Mouse (Mus musculus): ENCODE measurements around the gene Tkfc. TPM values are rescaled to one million over a fixed set of nuclear protein-coding genes. Genes with fewer than 3 reads are reported as not detected.
A peak's percentile ranks its signal among the peaks of the same experiment; 100 is the strongest.

The Tkfc gene
- 26.1 and 29.7 TPM in 2 replicates for polyA plus RNA-seq (2014; fragmentation: Nextera tagmentation; extraction: Ambion mirVana)

DNA sequence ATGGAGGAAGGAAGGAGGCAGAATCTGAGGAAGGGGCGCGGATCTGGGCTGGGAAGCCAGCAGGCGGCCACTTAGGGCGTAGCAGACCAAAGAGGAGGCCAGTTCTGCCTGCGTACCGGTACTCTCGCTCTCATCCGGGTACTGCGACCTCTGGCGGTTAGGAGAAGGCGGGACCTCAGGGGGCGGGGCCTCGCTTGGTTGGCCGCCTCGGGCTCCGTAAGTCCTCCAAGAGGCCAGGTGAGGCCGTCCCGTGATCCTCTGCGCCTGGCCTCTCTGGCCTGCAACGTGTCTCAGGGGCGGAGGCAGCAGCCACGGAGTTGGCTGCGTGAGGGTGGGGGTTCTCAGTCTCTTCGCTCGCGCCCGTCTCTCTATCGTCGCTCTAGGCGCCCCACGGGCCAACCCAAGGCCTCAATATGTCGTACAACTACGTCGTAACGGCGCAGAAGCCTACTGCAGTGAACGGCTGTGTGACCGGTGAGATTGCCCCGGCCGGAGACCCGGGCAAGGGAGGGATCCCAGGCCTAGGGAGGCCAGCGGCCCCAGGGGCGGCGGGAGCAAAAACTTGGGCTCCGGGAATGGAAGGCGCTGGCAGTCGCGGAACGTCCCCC lies at the start of gene Tkfc, which contains the start of gene Ddb1:
TSS of gene Tkfc (minus strand) at position 362 of the 608 bp plus-strand sequence.
TSS of gene Ddb1 (plus strand) at position 35 of the 608 bp plus-strand sequence.
- WGBS = under 1% methylated on average over 49 of the region's 49 CpGs
- peaks cover 12% of the 10 kb centered on the region for H3K4me1 ChIP-seq (replicated peaks; ENCODE audit: control insufficient read depth, insufficient read depth, low read length)

DNA sequence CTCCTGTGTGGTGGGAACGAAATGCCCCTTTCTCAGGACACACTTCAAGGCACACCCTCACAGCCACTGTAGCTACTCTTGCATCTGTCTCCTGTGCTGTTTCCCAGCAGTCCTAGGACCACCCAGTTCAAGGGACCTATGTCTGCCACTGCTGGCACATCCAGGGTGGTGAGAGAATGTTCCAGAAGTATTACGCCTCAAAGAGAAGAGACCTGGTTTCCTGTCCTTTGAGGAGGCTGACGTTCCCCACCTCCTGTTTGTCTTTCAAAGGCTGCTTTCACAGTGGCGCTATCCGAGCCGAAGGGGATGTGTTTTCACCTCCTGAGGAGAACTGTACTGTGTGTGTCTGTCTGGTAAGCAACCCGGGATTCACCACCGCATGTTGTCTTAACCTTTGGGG lies 42.7 kb upstream of the Tkfc start:
- Histone ChIP-seq H3K36me3 (ENCODE audit: control insufficient read depth, insufficient read depth, low read length) (no peaks in the 10 kb centered on the region), H3K4me3 (ENCODE audit: low read depth, low read length) (no peak overlapping the region), H3K9ac (ENCODE audit: low read length) (no peak overlapping the region), H3K9me3 (ENCODE audit: control insufficient read depth, low read length) (no peaks in the 10 kb centered on the region), H3K27ac (ENCODE audit: low read depth, low read length) (no peak overlapping the region), H3K4me1 (replicated peaks; ENCODE audit: control insufficient read depth, insufficient read depth, low read length) (no peaks in the 10 kb centered on the region), H3K27me3 (ENCODE audit: control insufficient read depth, insufficient read depth, low read length) (no peaks in the 10 kb centered on the region), H3K4me2 (ENCODE audit: low read depth, low read length, severe bottlenecking) (no peak overlapping the region)
- 86% methylated on average over 8 of the region's 8 CpGs for WGBS
- DNase-seq (ENCODE audit: low spot score) = no peak
- no peak for ATAC-seq (replicated peaks; ENCODE audit: low FRiP score)

More for the DNA sequence above, at the start of gene Tkfc, which contains the start of gene Ddb1:
- H3K27me3 ChIP-seq (ENCODE audit: control insufficient read depth, insufficient read depth, low read length) = no peaks in the 10 kb centered on the region
- peak within 1 kb of the TSS; percentile 85 for H3K27ac ChIP-seq (ENCODE audit: low read depth, low read length)
- peak within 1 kb of the TSS; percentile 96 for H3K9ac ChIP-seq (ENCODE audit: low read length)
- ATAC-seq (replicated peaks; ENCODE audit: low FRiP score) = peak; percentile 96
- no peaks in the 10 kb centered on the region for H3K9me3 ChIP-seq (ENCODE audit: control insufficient read depth, low read length)
- H3K4me2 ChIP-seq (ENCODE audit: low read depth, low read length, severe bottlenecking) = peak within 1 kb of the TSS; percentile 76
- peak; percentile 99 for DNase-seq (ENCODE audit: low spot score)
- peaks cover 13% of the 10 kb centered on the region; the same call in 1 of the 2 replicates for H3K36me3 ChIP-seq (ENCODE audit: control insufficient read depth, insufficient read depth, low read length)
- peak within 1 kb of the TSS; percentile 96 for H3K4me3 ChIP-seq (ENCODE audit: low read depth, low read length)

DNA sequence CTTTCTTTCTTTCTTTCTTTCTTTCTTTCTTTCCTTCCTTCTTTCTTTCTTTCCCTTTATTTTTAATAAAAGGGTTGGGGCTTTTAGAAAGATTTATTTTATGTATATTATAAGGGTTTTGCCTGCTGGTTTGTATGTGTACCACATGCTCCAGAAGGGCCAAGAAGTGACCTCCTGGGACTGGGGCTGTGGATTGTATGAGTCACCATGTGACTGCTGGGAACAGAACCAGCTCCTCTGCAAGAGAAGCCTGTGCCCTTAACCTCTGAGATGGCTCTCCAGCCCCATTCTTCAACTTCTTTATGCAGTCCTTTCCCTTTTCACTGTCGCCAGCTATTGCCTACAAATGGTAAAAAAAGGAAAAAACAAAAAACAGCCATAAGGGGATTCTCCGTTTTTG lies 40.2 kb upstream of the Tkfc start:
- 95% methylated on average over 2 of the region's 2 CpGs for WGBS
- Histone ChIP-seq H3K9ac (ENCODE audit: low read length) (no peak overlapping the region), H3K9me3 (ENCODE audit: control insufficient read depth, low read length) (no peaks in the 10 kb centered on the region), H3K36me3 (ENCODE audit: control insufficient read depth, insufficient read depth, low read length) (no peaks in the 10 kb centered on the region), H3K27me3 (ENCODE audit: control insufficient read depth, insufficient read depth, low read length) (no peaks in the 10 kb centered on the region), H3K4me1 (replicated peaks; ENCODE audit: control insufficient read depth, insufficient read depth, low read length) (no peaks in the 10 kb centered on the region), H3K4me3 (ENCODE audit: low read depth, low read length) (no peak overlapping the region), H3K4me2 (ENCODE audit: low read depth, low read length, severe bottlenecking) (no peak overlapping the region), H3K27ac (ENCODE audit: low read depth, low read length) (no peak overlapping the region)
- DNase-seq (ENCODE audit: low spot score) = no peak
- no peak for ATAC-seq (replicated peaks; ENCODE audit: low FRiP score)

DNA sequence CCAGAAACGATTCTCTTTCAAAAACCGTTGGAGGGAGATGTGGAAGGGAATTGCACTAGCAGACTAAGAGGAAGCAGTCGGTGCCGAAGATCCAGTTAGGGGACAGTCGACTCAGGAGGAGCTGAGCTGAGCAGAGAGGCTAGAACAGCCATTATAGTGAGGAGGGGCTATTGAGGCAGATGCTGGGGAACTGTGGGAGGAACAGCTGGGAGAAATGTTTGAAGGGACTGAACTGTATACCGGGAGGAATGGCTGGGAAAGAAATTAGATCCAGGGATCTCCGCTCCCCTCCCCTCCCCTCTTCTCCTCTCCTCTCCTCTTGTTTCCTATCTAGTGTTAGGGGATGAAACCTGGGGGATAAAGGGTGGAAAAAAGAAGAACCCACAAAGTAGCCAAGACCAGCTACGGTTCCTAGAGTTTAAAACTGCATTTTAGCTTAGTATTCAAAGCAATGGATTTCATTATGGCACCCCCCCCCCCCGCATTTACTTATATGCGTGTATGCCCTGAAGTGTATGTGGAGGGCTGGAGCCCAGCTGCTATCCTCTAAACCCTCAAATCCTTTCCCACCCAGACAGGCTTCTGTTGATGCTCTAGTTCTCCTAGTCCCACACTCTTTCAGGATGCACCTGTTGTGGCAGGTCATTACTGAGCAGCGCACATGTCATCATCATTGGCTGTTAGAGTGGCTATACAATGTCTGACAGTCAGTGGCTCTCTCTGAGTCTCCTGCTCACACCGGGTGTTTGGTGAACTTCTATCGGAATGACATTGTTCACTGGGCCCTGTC lies 35.3 kb upstream of the Tkfc start:
- Histone ChIP-seq H3K36me3 (ENCODE audit: control insufficient read depth, insufficient read depth, low read length) (no peaks in the 10 kb centered on the region), H3K4me2 (ENCODE audit: low read depth, low read length, severe bottlenecking) (no peak overlapping the region), H3K4me3 (ENCODE audit: low read depth, low read length) (no peak overlapping the region), H3K27ac (ENCODE audit: low read depth, low read length) (no peak overlapping the region), H3K9me3 (ENCODE audit: control insufficient read depth, low read length) (no peaks in the 10 kb centered on the region), H3K27me3 (ENCODE audit: control insufficient read depth, insufficient read depth, low read length) (no peaks in the 10 kb centered on the region), H3K4me1 (replicated peaks; ENCODE audit: control insufficient read depth, insufficient read depth, low read length) (no peaks in the 10 kb centered on the region), H3K9ac (ENCODE audit: low read length) (no peak overlapping the region)
- no peak for ATAC-seq (replicated peaks; ENCODE audit: low FRiP score)
- peak; percentile 45 for DNase-seq (ENCODE audit: low spot score)
- 51% methylated on average over 13 of the region's 13 CpGs for WGBS

DNA sequence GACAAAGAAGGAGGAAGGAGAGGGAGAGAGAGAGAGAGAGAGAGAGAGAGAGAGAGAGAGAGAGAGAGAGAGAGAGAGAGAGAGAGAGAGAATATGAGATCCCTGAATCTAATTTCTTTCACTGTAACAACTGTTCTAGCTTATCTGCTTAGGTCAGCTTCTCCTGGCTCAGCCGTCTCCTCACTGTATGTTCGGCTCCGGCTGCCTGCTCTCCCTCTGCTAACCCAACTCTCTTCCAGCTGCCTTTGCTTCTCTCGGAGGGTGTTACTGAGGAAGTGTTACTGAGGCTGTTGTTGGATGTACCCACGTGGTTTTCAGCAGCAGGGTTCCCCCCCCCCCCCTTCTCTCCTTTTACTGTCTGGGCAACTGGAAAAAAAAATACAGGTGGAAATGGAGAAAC lies 34.6 kb upstream of the Tkfc start:
- Histone ChIP-seq H3K9me3 (ENCODE audit: control insufficient read depth, low read length) (no peaks in the 10 kb centered on the region), H3K9ac (ENCODE audit: low read length) (no peak overlapping the region), H3K27ac (ENCODE audit: low read depth, low read length) (no peak overlapping the region), H3K4me2 (ENCODE audit: low read depth, low read length, severe bottlenecking) (no peak overlapping the region), H3K4me1 (replicated peaks; ENCODE audit: control insufficient read depth, insufficient read depth, low read length) (no peaks in the 10 kb centered on the region), H3K27me3 (ENCODE audit: control insufficient read depth, insufficient read depth, low read length) (no peaks in the 10 kb centered on the region), H3K4me3 (ENCODE audit: low read depth, low read length) (no peak overlapping the region), H3K36me3 (ENCODE audit: control insufficient read depth, insufficient read depth, low read length) (no peaks in the 10 kb centered on the region)
- no peak for DNase-seq (ENCODE audit: low spot score)
- no peak for ATAC-seq (replicated peaks; ENCODE audit: low FRiP score)
- 30% methylated on average over 5 of the region's 5 CpGs for WGBS

DNA sequence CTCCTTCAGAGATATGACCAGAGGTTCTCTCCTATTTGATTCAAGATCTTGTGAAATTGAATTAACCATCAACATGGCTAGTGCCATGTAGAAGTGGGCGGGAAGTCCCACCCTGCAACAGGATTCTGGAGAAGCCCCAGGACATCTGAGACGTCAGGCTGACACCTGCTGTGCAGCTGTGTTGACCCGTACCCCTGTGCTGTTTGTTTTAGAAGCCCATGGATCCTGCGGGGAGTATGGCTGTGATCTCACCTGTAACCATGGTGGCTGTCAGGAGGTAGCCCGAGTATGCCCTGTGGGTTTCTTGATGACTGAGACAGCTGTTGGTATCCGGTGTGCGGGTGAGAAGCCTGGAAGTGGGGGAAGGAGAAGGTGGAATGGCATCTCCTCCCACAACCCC lies 32.4 kb upstream of the Tkfc start:
- Histone ChIP-seq H3K4me3 (ENCODE audit: low read depth, low read length) (no peak overlapping the region), H3K36me3 (ENCODE audit: control insufficient read depth, insufficient read depth, low read length) (no peaks in the 10 kb centered on the region), H3K9ac (ENCODE audit: low read length) (no peak overlapping the region), H3K4me2 (ENCODE audit: low read depth, low read length, severe bottlenecking) (no peak overlapping the region), H3K27ac (ENCODE audit: low read depth, low read length) (no peak overlapping the region), H3K27me3 (ENCODE audit: control insufficient read depth, insufficient read depth, low read length) (no peaks in the 10 kb centered on the region), H3K4me1 (replicated peaks; ENCODE audit: control insufficient read depth, insufficient read depth, low read length) (peaks cover 4% of the 10 kb centered on the region; the same call in 1 of the 2 replicates), H3K9me3 (ENCODE audit: control insufficient read depth, low read length) (no peaks in the 10 kb centered on the region)
- WGBS = 72% methylated on average over 7 of the region's 7 CpGs
- ATAC-seq (replicated peaks; ENCODE audit: low FRiP score) (no peak), DNase-seq (ENCODE audit: low spot score) (no peak)

DNA sequence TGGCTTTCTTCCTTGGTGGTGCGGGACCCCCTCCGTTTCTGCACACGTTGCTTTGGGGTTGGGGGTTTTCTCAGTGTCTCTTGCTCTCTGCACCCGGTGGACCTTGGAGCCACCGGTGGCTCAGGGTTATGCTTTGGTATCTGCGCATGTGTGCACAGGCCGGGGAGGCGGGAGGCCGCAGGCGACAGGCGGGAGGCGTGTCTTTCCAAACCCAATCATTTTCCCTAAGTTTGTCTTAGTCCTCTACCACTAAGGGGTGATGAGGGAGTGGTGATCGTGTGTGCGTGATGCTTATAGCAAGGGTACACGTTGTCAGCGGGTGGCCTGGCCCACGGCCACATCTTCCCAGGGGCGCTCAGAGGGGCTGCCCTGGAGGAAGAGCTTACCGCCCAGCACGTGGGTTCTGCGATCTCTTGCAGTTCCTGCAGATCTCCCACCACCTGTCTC lies 29.4 kb upstream of the Tkfc start:
- Histone ChIP-seq H3K36me3 (ENCODE audit: control insufficient read depth, insufficient read depth, low read length) (peaks cover under 1% of the 10 kb centered on the region; the same call in 1 of the 2 replicates), H3K4me2 (ENCODE audit: low read depth, low read length, severe bottlenecking) (peak overlapping the region; percentile 89), H3K4me1 (replicated peaks; ENCODE audit: control insufficient read depth, insufficient read depth, low read length) (peaks cover 4% of the 10 kb centered on the region; the same call in 1 of the 2 replicates), H3K4me3 (ENCODE audit: low read depth, low read length) (peak overlapping the region; percentile 34), H3K9me3 (ENCODE audit: control insufficient read depth, low read length) (no peaks in the 10 kb centered on the region), H3K27ac (ENCODE audit: low read depth, low read length) (no peak overlapping the region), H3K27me3 (ENCODE audit: control insufficient read depth, insufficient read depth, low read length) (no peaks in the 10 kb centered on the region), H3K9ac (ENCODE audit: low read length) (peak overlapping the region; percentile 60)
- ATAC-seq (replicated peaks; ENCODE audit: low FRiP score) (peak; percentile 81), DNase-seq (ENCODE audit: low spot score) (peak; percentile 78)
- 2% methylated on average over 21 of the region's 21 CpGs for WGBS

DNA sequence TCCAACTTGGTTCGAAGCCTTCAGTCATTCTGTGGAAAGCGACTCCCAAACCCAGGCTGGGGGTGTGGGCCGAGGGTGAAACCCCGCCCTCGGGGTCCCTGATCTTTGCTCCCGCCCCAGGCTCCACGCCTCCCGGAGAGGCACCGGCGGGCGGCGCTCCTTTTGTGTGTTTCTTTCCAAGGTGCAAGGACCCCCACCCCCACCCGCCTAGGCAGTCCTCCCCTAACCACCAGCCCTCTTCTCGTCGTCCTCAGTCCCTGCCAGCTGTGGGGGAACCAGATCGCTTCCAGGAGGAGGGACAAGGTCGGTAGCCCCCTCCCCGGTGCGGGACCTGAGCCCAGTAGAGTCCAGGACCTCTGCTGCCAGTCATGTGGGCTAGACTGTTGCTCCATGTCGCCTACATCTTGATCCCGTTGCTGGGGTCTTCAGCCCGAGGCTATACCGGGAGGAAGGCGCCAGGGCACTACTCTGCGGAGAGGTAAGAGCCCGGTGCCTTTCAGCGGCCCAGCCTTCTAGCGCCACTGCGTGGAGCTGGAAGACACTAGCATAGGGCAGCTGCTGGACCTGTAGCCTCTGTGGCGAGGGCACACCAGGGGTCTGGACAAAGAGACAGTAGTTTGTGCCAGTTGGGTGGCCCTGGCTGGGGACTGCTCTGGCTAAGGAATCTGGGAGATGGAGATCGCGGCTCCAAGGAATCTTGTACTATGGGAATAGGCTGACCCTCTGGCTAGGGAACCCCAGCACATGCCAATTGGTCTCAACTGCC lies 28.8 kb upstream of the Tkfc start, which contains the start of gene Vwce:
TSS of gene Vwce (plus strand) at position 108 of the 766 bp plus-strand sequence.
- peak; percentile 84 for ATAC-seq (replicated peaks; ENCODE audit: low FRiP score)
- Histone ChIP-seq H3K4me2 (ENCODE audit: low read depth, low read length, severe bottlenecking) (peak within 1 kb of the TSS; percentile 89), H3K27me3 (ENCODE audit: control insufficient read depth, insufficient read depth, low read length) (no peaks in the 10 kb centered on the region), H3K4me1 (replicated peaks; ENCODE audit: control insufficient read depth, insufficient read depth, low read length) (peaks cover 4% of the 10 kb centered on the region; the same call in 1 of the 2 replicates), H3K27ac (ENCODE audit: low read depth, low read length) (no peak within 1 kb of the TSS), H3K9ac (ENCODE audit: low read length) (peak within 1 kb of the TSS; percentile 60), H3K9me3 (ENCODE audit: control insufficient read depth, low read length) (no peaks in the 10 kb centered on the region), H3K36me3 (ENCODE audit: control insufficient read depth, insufficient read depth, low read length) (peaks cover 7% of the 10 kb centered on the region; the same call in 1 of the 2 replicates), H3K4me3 (ENCODE audit: low read depth, low read length) (peak within 1 kb of the TSS; percentile 34)
- peak; percentile 81 for DNase-seq (ENCODE audit: low spot score)
- WGBS = 2% methylated on average over 32 of the region's 32 CpGs

All from forebrain, embryonic 11.5 days (tissue).